Mouse (Mus musculus) erythroblast, embryonic 14.5 days (primary cell): ENCODE data around the gene Il1f5.

Experiments
- GATA1 ChIP-seq: IDR thresholded peaks from 2 replicates; pipeline ENCODE4 v1.6.1; 2012; ENCODE audit warnings: low read length, inconsistent platforms, mixed read lengths
- TAL1 ChIP-seq: IDR thresholded peaks from 3 replicates; pipeline ENCODE4 v1.6.1; 2012; ENCODE audit warnings: low read length, inconsistent platforms, mixed read lengths

DNA sequence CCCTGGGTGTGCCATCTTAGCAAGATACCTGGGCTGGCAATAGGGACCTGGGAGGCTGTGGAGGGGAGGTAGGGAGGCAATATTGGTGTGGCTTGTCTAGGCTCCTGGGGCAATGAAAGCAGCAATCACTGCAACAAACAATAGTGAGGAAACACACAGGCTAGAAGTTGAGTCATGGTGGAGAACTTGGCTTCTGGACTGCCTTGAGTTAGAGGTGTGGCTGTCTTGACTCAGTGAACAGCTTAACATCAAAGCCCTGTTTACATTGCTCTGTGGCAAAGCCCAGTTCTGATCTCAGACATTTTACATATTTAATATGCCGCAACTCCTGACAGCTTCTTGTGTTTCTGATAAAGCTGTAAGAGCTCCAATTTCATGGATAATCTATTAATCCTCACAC lies 9.3 kb upstream of the Il1f5 start:
- TF ChIP-seq TAL1 (no peak), GATA1 (no peak)
